Mouse (Mus musculus) c-Kit-positive CD71-negative TER-119-negative erythroid progenitor cells, embryonic 14.5 days (primary cell): ENCODE data around the gene BC016579.

ENCODE experiments used
- DNase-seq: peaks from one replicate; pipeline ENCODE4 v3.0.0-alpha.2; 2013; ENCODE audit warnings: low read depth

BC016579 gene

GRCm38 (mm10) chr16:45653934-45654332 is at the start of gene BC016579:
Gene BC016579 (minus strand): TSS chr16:45654068.
- no peak for DNase-seq

DNA sequence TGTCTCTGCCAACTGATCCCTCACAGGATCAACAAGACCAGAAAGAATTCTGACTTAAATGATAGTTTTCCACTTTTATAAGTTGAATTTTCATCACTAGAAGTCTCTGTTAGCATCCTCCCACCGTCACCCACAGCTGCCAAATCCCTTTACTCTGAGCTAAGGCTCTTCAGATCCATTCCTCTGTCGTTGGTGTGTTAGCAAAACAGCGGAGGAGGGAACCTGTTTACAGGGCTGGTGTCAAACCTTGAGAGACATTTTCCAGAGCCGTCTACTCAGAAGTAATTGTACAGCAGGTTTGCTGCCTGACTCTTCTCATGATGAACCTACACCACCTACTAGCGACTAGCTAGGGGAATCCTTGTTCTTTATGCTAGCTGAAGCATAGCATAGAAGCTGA is 45.4 kb upstream of the BC016579 start:
- DNase-seq, result no peak

- no peak for DNase-seq
These were observed 44.1 kb upstream of the BC016579 start for GRCm38 (mm10) chr16:45697996-45698395.

- DNase-seq, result no peak
These were observed 41.7 kb upstream of the BC016579 start for GRCm38 (mm10) chr16:45695445-45696160.

DNA sequence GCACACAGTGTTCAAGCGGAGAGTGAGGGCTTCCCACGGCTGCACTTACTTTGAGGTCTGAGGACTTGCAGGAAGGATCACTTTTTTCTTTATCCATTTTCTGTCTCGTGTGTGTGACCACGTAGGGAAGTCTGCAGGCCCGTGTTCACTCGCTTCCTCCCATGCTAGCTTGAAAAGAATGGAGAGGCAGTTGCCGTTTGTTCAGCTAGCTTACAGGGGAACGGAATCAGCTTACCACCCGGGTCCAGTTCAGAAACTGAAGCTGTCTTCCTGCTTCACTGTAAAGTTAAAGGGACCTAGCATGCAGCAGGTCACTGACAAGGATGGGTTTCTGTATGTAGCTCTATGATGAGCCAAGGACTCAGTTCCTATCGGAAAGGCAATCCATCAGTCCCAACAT is 39.7 kb upstream of the BC016579 start, which contains the start of gene Tmprss7:
TSS of gene Tmprss7 (minus strand) at position 101 of the 400 bp plus-strand sequence.
- no peak for DNase-seq

DNA sequence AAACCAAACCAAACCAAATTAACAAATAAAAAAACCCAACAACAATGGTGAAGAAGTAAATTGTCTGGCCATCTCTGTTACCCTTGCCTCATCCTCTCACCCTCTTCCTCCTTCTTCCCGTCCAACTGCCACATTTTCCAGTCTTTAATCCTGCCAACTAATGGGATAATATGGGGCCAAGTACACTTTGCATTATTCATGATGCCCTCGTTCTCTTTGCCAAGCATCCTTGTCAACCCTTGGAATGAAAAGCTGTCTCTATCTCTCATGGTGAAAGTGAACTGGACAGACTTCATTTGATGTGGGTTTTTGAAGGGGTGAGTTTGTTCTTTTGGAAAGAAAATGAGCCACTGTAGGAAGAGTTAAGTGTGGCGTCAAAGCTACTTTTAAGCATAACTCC is 39.0 kb upstream of the BC016579 start:
- no peak for DNase-seq

DNA sequence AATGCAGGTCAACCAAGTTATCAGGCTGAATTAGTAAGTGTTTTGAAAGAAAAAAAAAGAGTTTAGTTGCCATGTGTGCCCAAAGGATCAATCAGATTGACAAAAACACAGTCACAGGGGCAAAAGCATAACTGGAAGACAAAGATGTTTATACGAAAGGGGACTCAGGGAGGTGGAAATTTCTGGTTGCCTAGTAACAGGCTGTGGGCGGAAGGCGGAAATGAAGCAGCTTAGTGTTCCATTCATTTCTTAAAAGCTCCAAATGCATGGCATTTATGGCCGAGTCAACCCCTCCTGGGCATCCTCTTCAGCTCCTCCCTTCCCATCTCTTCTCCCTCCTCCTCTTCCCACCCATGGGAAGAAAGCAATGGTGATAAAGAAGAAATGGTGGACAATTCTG is 36.3 kb upstream of the BC016579 start:
- no peak for DNase-seq

DNA sequence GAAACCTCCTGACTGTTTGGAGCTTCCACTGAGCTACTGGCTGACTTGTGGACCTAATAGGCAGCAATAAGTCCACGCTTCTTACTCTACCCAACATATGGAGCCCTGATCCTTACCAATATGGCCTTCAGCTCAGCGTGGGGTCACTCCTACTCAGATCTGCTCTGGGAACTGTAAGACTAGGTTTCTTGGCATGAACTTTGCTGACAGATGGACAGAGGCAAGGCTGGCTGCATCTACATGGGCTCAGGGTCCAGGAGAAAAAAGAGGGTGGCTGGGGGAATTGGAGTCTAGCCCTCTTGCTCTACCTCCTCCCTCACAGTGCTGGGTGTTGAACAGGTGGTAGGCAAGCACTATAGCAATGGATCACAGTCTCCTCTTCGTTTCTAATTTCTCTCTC is 33.0 kb upstream of the BC016579 start:
- no peak for DNase-seq

DNA sequence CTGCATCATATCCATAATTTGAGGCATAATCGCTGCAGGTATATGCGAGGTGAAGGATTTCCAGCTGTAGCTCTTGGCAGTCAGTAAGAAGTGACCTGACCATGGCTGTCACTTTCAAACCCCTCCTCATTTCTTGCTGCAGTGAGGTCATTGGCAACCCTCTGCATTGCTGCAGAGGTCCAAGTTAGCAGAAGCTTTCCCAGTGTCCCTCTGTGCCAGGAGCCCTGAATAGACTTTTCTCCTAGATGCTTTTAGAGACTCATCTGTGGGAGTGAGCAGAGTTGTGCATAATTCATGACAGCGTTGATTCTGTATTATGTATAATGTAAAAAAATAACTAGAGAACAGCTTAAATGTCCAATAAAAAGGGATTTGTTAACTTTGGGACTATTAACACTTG is 31.4 kb upstream of the BC016579 start:
- no peak for DNase-seq

- DNase-seq, result peak; percentile 26
These were observed 30.9 kb upstream of the BC016579 start for GRCm38 (mm10) chr16:45684815-45685214.

DNA sequence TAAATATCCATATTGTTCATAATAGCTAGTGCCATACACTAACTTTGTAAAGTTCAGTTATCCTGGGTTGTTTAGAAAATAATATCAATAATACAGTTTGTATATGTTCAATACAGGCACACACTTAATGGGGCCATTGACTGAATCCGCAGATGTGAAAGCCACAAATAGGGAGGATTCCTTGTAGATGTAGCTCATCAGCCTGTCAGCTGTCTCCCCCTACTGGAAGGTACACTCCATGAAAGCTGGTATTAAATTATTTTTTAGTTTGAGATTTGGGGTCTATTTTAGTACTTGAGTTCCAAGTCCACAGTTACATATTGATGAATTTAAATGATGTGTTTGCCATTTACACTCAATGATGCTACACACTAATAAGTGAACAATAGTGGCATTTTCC is 22.6 kb upstream of the BC016579 start:
- DNase-seq, result no peak

GRCm38 (mm10) chr16:45670005-45670404 is 16.1 kb upstream of the BC016579 start:
- DNase-seq, result no peak

- DNase-seq, result no peak
These were observed 14.3 kb upstream of the BC016579 start for GRCm38 (mm10) chr16:45668178-45668577.

GRCm38 (mm10) chr16:45666136-45666535 is 12.3 kb upstream of the BC016579 start:
- no peak for DNase-seq

DNA sequence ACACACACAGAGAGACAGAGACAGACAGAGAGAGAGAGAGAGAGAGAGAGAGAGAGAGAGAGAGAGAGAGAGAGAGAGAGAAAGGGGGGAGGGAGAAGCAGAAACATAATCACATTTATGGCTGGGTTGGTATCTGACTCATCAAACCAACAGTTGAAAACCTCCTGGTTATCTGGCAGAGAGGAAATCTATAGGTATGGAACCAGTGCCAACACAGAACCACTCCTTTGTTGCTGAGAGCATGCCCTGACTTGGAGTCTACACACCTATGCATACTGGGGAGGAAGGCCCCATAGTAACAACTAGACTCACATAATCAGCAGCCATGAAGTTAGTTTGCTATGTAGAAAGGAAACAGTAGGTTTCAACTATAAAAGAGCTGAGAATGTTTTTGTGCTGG is 8.5 kb upstream of the BC016579 start:
- DNase-seq, result no peak

DNA sequence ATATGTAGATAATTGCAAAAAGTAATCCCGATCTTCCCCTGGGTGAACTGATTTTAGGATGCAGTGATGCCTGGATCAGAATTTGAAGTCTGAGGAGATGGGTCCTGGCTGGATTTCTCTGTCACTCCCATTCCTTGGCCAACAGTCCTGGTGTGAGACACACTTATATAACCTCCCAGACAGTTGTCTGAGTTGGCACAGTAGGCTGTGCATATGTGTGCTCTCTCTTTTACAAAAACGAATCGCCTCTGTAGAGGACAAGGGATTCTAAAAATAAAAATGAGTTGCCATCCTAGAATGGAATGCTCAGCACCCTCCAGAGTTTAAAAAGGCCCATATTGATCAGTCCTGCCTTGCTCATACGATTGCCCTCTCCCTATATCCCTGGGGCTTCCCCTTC is 5.7 kb upstream of the BC016579 start:
- no peak for DNase-seq

- DNase-seq, result no peak
These were observed 4.4 kb upstream of the BC016579 start for GRCm38 (mm10) chr16:45658248-45658647.

DNA sequence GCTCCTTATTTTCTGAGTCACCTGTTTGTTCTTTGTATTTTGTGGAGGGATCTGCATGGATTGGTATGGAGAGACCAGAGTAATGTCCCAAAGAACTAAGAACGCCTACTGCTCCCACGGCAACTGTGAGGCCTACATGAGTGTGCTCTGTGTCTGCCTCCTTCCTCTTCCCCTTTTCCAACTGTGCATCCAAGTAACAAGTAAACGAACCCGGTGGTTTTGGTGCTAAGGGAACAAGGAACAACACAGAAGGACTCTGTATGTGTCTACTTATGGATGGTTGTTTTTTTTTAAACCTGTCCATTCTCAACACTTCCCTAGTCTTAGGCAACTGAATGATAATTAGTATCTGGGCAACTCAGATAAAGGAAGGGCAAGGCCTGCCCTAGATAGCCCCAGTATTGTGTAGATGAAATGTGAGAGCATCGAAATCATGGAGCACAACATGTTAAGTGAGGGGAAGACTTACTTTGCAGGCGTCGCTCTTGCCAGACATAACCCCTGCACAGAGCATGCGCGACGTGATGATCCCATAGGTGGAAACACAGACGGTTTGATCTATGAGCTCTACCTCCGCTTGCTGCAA is 3.8 kb upstream of the BC016579 start:
- DNase-seq, result no peak

DNA sequence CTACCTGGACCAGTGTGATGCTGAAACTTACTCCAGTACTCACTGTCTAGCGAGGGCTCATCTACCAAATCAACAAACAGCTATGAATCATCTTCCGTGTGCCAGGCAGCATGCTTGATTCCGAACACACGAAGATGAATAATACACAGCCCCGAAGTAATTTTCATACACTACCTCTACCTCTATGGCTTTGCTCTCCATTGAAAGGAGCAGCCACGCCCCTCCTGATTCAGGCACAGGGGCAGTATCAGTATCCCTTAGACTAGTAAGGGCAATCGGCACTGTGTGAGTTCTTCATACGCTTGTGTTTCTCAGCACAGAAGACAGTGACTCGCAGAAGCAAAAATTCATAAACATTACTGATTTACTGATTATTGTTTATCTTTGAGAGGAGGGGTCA is 597 bp upstream of the BC016579 start:
- no peak for DNase-seq

GRCm38 (mm10) chr16:45653009-45653933 is 597 bp downstream of the BC016579 start:
- DNase-seq, result no peak

GRCm38 (mm10) chr16:45651497-45651896 is 2.4 kb downstream of the BC016579 start:
- DNase-seq, result no peak

GRCm38 (mm10) chr16:45644380-45644779 is 9.5 kb downstream of the BC016579 start:
- DNase-seq, result no peak

DNA sequence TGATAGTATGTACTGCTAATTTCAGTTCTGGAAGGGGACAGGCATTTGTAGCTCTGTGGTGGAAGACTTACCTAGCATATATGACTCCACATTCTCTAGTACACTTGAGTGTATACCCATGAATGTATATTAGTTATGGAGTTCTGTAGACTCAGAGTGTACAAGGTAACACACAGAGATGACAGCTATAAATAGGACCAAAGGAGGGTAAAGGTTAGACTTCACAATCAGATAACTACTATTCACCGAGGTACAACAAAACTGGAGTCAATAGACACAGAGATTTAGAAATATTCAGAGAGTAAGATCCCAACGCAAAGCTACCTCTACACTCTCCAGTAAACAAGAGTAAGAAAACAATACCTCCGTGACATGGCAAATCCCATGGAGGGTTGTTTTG is 9.9 kb downstream of the BC016579 start:
- DNase-seq, result no peak
